Mouse (Mus musculus) heart, embryonic 16.5 days (tissue): ENCODE measurements at regions not wholly inside any gene's neighbourhood (a gene's known extent, or its start where the extent isn't known, plus 50 kb on each side); places are given as distances from the start of the nearest gene placed in this dataset.

Experiments used
- ATAC-seq: fragments of 200-750 bp; cut with Nextera tagmentation; replicated peaks from 2 replicates; pipeline ENCODE4 v1.8.0; 2017; ENCODE audit warnings: moderate number of reproducible peaks; ENCODE audit not compliant: insufficient read depth, low FRiP score; ENCODE audit errors: extremely low read depth
- H3K27ac ChIP-seq: fragments of 300-500 bp; sonication (generic); 2 replicates; pipeline ENCODE4 v1.5.1; 2014; ENCODE audit warnings: mild to moderate bottlenecking, low read length, control low read depth, moderate library complexity
- H3K27me3 ChIP-seq: fragments of 300-500 bp; sonication (generic); 2 replicates; pipeline ENCODE4 v1.6.1; 2014; ENCODE audit warnings: low read length, mixed read lengths; ENCODE audit not compliant: control insufficient read depth, insufficient read depth
- H3K36me3 ChIP-seq: fragments of 300-500 bp; sonication (generic); 2 replicates; pipeline ENCODE4 v1.6.1; 2014; ENCODE audit not compliant: control insufficient read depth, insufficient read depth
- H3K4me1 ChIP-seq: fragments of 300-500 bp; sonication (generic); 2 replicates; pipeline ENCODE4 v1.6.1; 2014; ENCODE audit warnings: low read length, mixed read lengths; ENCODE audit not compliant: control insufficient read depth, insufficient read depth
- H3K4me2 ChIP-seq: fragments of 300-500 bp; sonication (generic); 2 replicates; pipeline ENCODE4 v1.6.1; 2014; ENCODE audit warnings: low read depth, mild to moderate bottlenecking, control low read depth, low read length
- H3K4me3 ChIP-seq: fragments of 300-500 bp; sonication (generic); 2 replicates; pipeline ENCODE4 v1.5.1; 2014; ENCODE audit warnings: mild to moderate bottlenecking, control low read depth, low read length
- H3K9ac ChIP-seq: fragments of 300-500 bp; sonication (generic); 2 replicates; pipeline ENCODE4 v1.6.1; 2014; ENCODE audit warnings: low read length, control low read depth
- H3K9me3 ChIP-seq: fragments of 300-500 bp; sonication (generic); replicated peaks from 2 replicates; pipeline ENCODE4 v1.6.1; 2016; ENCODE audit warnings: low read length; ENCODE audit not compliant: control insufficient read depth
- WGBS: fragments of 180-500 bp; shearing (Covaris S2); extraction: QIAGEN DNeasy Blood & Tissue Kit; methylation state at CpG from one replicate; pipeline ENCODE4 v1.1.7; 2014; 5-methylcytosine and 5-hydroxymethylcytosine counted together

DNA sequence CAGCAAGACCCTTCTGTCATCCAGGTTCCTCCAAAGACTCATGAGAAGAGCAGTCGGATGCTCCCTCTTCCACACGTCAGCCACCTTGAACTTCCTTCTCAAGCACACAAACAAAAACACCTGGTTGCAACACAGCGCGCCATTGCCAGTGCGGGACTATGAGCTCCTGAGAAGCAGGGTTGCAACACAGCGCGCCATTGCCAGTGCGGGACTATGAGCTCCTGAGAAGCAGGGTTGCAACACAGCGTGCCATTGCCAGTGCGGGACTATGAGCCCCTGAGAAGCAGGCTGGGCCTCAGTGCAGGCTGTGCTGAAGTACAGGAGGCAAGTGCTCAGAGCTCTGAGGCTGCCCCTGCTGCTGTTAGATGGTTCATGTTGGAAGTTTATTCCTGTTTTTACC, 140.0 kb downstream of the Gm12728 start:
- Histone ChIP-seq H3K36me3 (no peaks in the 10 kb centered on the region), H3K27ac (no peak overlapping the region), H3K27me3 (0 out of 2 replicates have a peak, but pooled peaks cover 2% of the 10 kb centered on the region), H3K4me2 (no peak overlapping the region), H3K4me1 (peaks cover 3% of the 10 kb centered on the region; the same call in 1 of the 2 replicates), H3K9ac (no peak overlapping the region), H3K9me3 (no peaks in the 10 kb centered on the region), H3K4me3 (no peak overlapping the region)
- 90% methylated on average over 10 of the region's 10 CpGs for WGBS
- ATAC-seq = no peak

DNA sequence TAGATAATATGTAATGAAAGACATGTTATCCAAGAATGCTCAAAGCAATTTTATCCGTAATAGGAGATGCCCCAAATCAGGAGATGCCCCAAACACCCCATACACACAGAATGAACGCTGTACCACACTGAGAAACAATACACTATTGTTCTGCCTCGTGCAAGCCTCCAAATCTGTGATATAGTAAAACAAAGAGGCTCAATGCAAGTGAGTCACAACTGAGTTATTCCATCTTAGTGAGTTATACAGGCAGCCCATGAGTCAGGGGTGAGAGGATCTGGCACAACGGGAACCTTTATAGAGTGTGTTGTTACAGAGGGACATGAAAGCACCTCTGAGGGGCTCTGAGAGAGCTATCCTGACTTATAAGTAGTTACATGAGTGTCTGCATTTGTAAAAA, 145.3 kb downstream of the Gm12728 start:
- Histone ChIP-seq H3K27me3 (peaks cover 6% of the 10 kb centered on the region), H3K36me3 (no peaks in the 10 kb centered on the region), H3K27ac (no peak overlapping the region), H3K9ac (no peak overlapping the region), H3K4me1 (no peaks in the 10 kb centered on the region), H3K4me2 (no peak overlapping the region), H3K4me3 (no peak overlapping the region), H3K9me3 (no peaks in the 10 kb centered on the region)
- WGBS = 59% methylated on average over 4 of the region's 4 CpGs
- no peak for ATAC-seq

DNA sequence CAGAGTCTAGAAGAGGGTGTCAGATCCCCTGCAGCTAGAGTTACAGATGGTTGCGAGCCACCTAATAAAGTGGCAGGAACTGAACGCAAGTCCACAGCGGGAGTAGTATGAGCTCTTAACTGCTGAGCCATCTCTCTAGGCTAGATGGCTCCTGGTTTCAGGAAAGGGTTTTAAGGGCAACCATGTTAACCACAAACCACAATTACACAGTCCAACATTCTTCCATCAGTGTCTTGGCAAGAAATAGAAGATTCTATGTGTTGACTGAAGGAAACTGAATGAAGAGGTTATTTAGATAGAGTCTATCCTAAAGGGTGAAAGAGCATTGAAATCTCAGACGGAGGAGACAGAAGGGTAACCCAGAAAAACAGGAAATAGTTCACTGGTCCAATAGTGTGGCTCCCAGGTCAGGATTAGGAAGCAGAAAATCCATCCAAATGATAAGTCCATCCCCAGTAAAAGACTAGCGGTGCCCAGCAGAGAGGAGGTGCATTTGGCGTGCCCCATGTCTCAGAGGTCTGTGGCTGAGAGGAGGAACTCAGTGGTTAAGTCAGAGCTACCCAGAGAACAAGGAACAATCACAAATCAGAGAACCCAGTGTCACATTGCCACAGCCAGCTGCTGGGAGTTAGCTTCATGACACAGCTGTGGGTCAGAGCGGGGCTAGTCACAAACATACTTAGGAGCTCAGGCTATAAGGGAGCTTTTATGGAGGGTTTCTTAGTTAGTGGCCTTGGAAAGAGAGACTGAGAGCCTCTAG, 147.3 kb downstream of the Gm12728 start:
- Histone ChIP-seq H3K4me2 (no peak overlapping the region), H3K9me3 (no peaks in the 10 kb centered on the region), H3K4me3 (no peak overlapping the region), H3K27me3 (peaks cover 6% of the 10 kb centered on the region), H3K4me1 (no peaks in the 10 kb centered on the region), H3K36me3 (no peaks in the 10 kb centered on the region), H3K27ac (no peak overlapping the region), H3K9ac (no peak overlapping the region)
- ATAC-seq = no peak
- WGBS = 80% methylated on average over 7 of the region's 7 CpGs

DNA sequence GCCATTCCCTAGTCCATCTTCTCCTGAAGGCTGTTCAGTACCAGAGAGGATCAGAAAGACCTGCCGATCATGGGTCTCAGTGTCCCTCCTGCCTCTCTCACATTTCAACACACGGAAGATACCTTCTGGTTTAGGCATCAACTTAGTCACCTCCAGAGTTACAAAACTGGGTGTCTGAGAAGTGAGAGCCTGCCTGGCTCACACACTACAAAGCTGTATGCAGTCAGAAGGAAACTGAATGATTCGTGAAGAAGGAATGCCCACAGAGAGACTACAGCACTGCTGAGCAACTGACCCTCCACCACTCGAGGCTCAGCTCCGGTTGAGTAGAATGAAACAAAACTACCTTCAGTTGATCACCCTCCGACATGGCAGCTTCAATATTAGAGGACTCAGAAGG, 147.9 kb downstream of the Gm12728 start:
- Histone ChIP-seq H3K36me3 (no peaks in the 10 kb centered on the region), H3K9me3 (no peaks in the 10 kb centered on the region), H3K4me3 (no peak overlapping the region), H3K4me2 (no peak overlapping the region), H3K27ac (no peak overlapping the region), H3K9ac (no peak overlapping the region), H3K4me1 (no peaks in the 10 kb centered on the region), H3K27me3 (peaks cover 6% of the 10 kb centered on the region)
- WGBS = 69% methylated on average over 6 of the region's 6 CpGs
- no peak for ATAC-seq

DNA sequence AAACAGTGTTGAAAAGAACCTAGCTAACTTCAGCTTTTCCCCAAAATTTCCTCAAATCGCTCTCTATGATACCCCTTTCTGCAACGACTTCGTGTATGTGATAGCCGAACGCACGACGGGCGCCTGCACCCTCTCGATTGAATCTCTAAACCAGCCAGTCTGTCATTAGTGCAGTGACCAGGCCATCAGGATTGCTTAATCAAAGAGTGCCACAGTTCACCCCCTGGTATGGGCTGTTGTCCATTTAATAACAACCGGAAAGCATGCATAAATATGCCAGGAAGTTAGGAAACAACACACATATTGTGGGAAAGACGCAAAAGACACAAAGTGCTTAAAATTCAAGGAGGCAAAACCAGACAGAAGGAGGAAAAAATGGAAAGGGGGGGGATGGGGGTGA, 149.2 kb downstream of the Gm12728 start:
- Histone ChIP-seq H3K4me2 (no peak overlapping the region), H3K9ac (no peak overlapping the region), H3K9me3 (no peaks in the 10 kb centered on the region), H3K27ac (no peak overlapping the region), H3K4me1 (no peaks in the 10 kb centered on the region), H3K4me3 (no peak overlapping the region), H3K36me3 (no peaks in the 10 kb centered on the region), H3K27me3 (peaks cover 6% of the 10 kb centered on the region)
- no peak for ATAC-seq
- 93% methylated on average over 11 of the region's 11 CpGs for WGBS

DNA sequence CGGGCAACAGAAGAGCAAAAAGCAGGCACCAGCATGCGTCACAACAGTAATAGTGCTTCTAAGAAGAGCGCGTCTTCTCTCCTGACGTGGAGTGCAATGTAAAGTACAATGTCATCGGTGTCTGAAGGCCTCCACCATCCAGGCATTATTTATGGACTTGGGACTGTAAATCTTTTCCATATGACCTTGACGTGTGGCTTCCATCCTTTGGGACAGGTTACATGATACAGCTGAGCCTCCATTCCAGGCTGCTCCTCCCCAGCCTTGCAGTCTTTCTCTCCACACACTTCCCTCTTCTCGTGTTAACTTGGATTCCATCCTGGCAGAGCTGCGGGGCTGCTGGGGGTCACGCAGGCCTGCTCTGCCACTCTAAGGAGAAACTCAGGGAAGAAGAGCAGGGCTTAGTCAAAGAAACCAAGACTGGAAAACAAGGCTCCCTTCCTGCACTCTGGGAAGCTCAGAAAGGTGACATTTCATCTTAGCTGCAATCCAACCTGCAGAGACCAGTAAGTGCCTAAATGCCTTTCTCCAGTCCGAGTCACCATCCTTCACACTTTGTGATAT, 150.0 kb downstream of the Gm12728 start:
- H3K27me3 ChIP-seq = peaks cover 6% of the 10 kb centered on the region
- H3K9ac ChIP-seq = no peak overlapping the region
- WGBS = 71% methylated on average over 11 of the region's 11 CpGs

DNA sequence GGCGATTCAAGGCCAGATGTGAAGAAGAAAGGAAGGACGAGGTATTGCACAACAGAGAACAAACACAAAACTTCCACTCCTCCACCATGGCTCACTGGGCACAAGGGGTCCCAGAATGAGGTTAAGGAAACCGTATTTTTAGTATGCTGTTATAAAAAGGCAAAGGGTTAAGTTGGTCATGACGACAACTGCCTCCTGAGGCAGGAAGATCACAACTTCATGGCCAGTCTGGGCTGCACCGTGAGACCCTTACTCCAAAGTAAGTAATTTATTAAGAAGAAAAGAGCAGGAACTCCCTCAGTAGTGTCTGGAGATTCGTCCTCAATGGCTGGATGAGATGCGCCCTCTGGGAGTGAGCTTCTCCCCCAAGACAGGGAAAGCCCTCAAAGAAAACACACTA, 151.2 kb downstream of the Gm12728 start:
- no peak for ATAC-seq
- no peak overlapping the region for H3K27ac ChIP-seq
- H3K36me3 ChIP-seq = no peaks in the 10 kb centered on the region
- H3K9ac ChIP-seq = no peak overlapping the region
- no peaks in the 10 kb centered on the region for H3K9me3 ChIP-seq
- no peaks in the 10 kb centered on the region for H3K4me1 ChIP-seq
- H3K27me3 ChIP-seq = peaks cover 5% of the 10 kb centered on the region
- 82% methylated on average over 7 of the region's 7 CpGs for WGBS
- no peak overlapping the region for H3K4me2 ChIP-seq
- no peak overlapping the region for H3K4me3 ChIP-seq

More for the DNA sequence above, 150.0 kb downstream of the Gm12728 start:
- H3K4me2 ChIP-seq = no peak overlapping the region
- H3K27ac ChIP-seq = no peak overlapping the region
- H3K9me3 ChIP-seq = no peaks in the 10 kb centered on the region
- H3K4me1 ChIP-seq = no peaks in the 10 kb centered on the region
- H3K4me3 ChIP-seq = no peak overlapping the region
- no peaks in the 10 kb centered on the region for H3K36me3 ChIP-seq
- no peak for ATAC-seq

DNA sequence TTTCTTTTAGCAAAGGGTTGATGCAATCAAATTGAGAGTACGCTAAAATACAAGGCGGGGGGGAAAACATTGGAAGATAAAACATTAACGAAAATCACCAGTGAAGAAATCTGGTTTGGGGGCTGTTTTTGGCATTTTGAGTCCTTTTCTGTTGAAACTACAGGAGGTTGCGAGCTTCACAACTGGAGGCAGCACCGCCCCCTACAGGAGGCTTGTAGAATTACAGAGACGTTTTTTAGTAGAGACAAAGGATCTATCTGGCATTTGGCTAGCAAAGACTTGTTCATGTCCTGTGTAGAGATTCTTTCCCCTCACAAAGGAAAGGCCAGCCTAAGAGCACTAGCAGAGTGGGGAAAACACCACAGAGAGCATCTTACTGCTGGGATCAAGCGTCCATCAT, 152.1 kb downstream of the Gm12728 start:
- H3K4me2 ChIP-seq = no peak overlapping the region
- H3K27me3 ChIP-seq = peaks cover 5% of the 10 kb centered on the region
- WGBS = 37% methylated on average over 7 of the region's 7 CpGs
- H3K9me3 ChIP-seq = no peaks in the 10 kb centered on the region
- no peak overlapping the region for H3K9ac ChIP-seq
- no peak overlapping the region for H3K27ac ChIP-seq
- ATAC-seq = no peak
- H3K36me3 ChIP-seq = no peaks in the 10 kb centered on the region
- no peaks in the 10 kb centered on the region for H3K4me1 ChIP-seq
- H3K4me3 ChIP-seq = no peak overlapping the region

DNA sequence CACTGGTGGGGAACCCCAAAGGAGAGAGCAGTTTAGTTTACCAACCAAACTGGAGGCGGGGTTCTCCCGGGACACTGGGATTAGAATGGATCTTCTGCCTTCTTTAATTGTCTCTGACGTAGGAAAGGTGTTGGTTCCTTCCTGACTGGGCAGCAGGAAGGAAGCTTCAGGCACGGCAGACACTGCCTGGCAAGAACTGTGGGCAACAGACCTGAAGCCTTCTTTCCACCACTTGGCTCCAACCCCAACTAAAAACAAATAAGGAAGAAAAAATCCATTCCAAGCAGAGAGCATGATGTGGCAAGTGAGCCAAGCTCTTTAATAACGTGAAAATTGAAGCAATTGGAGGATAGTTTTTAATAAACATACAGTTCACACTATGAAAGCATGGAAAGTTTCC, 155.3 kb downstream of the Gm12728 start:
- Histone ChIP-seq H3K9ac (no peak overlapping the region), H3K36me3 (no peaks in the 10 kb centered on the region), H3K27ac (no peak overlapping the region), H3K27me3 (no peaks in the 10 kb centered on the region), H3K4me3 (no peak overlapping the region), H3K4me2 (no peak overlapping the region), H3K9me3 (no peaks in the 10 kb centered on the region), H3K4me1 (no peaks in the 10 kb centered on the region)
- no peak for ATAC-seq
- WGBS = 55% methylated on average over 5 of the region's 5 CpGs
